Mouse (Mus musculus) spleen, adult 2 months (tissue): ENCODE results near the gene Cep72.

ENCODE experiments used
- CTCF ChIP-seq: fragments of 200-500 bp; IDR thresholded peaks from 2 replicates; pipeline ENCODE4 v1.5.1; 2011; ENCODE audit warnings: mild to moderate bottlenecking, inconsistent platforms; ENCODE audit not compliant: insufficient read depth, insufficient read length, insufficient replicate concordance; ENCODE audit errors: extremely low read depth
- POLR2A ChIP-seq: fragments of 200-500 bp; IDR thresholded peaks from 2 replicates; pipeline ENCODE4 v1.6.1; 2011; ENCODE audit warnings: low read depth, low read length, inconsistent platforms

- peak; percentile 49; the same call in 1 of the 2 replicates for TF ChIP-seq CTCF
- TF ChIP-seq POLR2A, result no peak
Observed at GRCm38 (mm10) chr13:74096715-74097363, 34.7 kb upstream of the Cep72 start.
